Mouse (Mus musculus) fat pad, adult 2 months (tissue): ENCODE data around the gene Zbtb8os.

Source experiments
- DNase-seq: peaks from one replicate; pipeline ENCODE4 v3.0.0-alpha.2; 2011; ENCODE audit warnings: low read depth, low spot score; ENCODE audit errors: extremely low read depth

Zbtb8os gene

GRCm38 (mm10) chr4:129335216-129336074, at the start of gene Zbtb8os, which contains the start of gene Rbbp4:
Zbtb8os (plus strand) TSS chr4:129335695.
Rbbp4 (minus strand) TSS chr4:129335370.
- DNase-seq: peak; percentile 72

GRCm38 (mm10) chr4:129286001-129286682, 49.4 kb upstream of the Zbtb8os start:
- DNase-seq: no peak

- DNase-seq: no peak
Measured at GRCm38 (mm10) chr4:129286683-129287471, 48.6 kb upstream of the Zbtb8os start.

GRCm38 (mm10) chr4:129287472-129287981, 48.0 kb upstream of the Zbtb8os start, which contains the start of gene Sync:
Sync (plus strand) TSS chr4:129287617.
- no peak for DNase-seq

- DNase-seq: no peak
Measured at GRCm38 (mm10) chr4:129288067-129288466, 47.4 kb upstream of the Zbtb8os start.

GRCm38 (mm10) chr4:129289671-129290070, 45.8 kb upstream of the Zbtb8os start:
- no peak for DNase-seq

- no peak for DNase-seq
Measured at GRCm38 (mm10) chr4:129292831-129293230, 42.7 kb upstream of the Zbtb8os start.

- DNase-seq: no peak
Measured at GRCm38 (mm10) chr4:129293702-129294101, 41.8 kb upstream of the Zbtb8os start.

- DNase-seq: no peak
Measured at GRCm38 (mm10) chr4:129295188-129295587, 40.3 kb upstream of the Zbtb8os start.

GRCm38 (mm10) chr4:129296066-129296465, 39.4 kb upstream of the Zbtb8os start:
- no peak for DNase-seq

GRCm38 (mm10) chr4:129297724-129298123, 37.8 kb upstream of the Zbtb8os start:
- no peak for DNase-seq

GRCm38 (mm10) chr4:129299121-129299520, 36.4 kb upstream of the Zbtb8os start:
- no peak for DNase-seq

- no peak for DNase-seq
Measured at GRCm38 (mm10) chr4:129303401-129303800, 32.1 kb upstream of the Zbtb8os start.

- no peak for DNase-seq
Measured at GRCm38 (mm10) chr4:129303816-129304215, 31.7 kb upstream of the Zbtb8os start.

- DNase-seq: no peak
Measured at GRCm38 (mm10) chr4:129304306-129304705, 31.2 kb upstream of the Zbtb8os start.

- no peak for DNase-seq
Measured at GRCm38 (mm10) chr4:129307936-129308335, 27.6 kb upstream of the Zbtb8os start.

GRCm38 (mm10) chr4:129313886-129314285, 21.6 kb upstream of the Zbtb8os start:
- no peak for DNase-seq

- no peak for DNase-seq
Measured at GRCm38 (mm10) chr4:129320876-129321275, 14.6 kb upstream of the Zbtb8os start.

- DNase-seq: no peak
Measured at GRCm38 (mm10) chr4:129322042-129322441, 13.5 kb upstream of the Zbtb8os start.

GRCm38 (mm10) chr4:129323491-129323890, 12.0 kb upstream of the Zbtb8os start:
- no peak for DNase-seq

GRCm38 (mm10) chr4:129324756-129325155, 10.7 kb upstream of the Zbtb8os start:
- peak; percentile 26 for DNase-seq
